Mouse (Mus musculus) hindbrain, embryonic 11.5 days (tissue): ENCODE data around the gene Tmem116. TPM values are rescaled to one million over a fixed set of nuclear protein-coding genes. Genes with fewer than 3 reads are reported as not detected.

Experiments used
- ATAC-seq: fragments of 200-750 bp; cut with Nextera tagmentation; 2 replicates; pipeline ENCODE4 v1.8.0; 2017; ENCODE audit warnings: mild to moderate bottlenecking, moderate TSS enrichment, moderate library complexity; ENCODE audit not compliant: low FRiP score
- DNase-seq: peaks from one replicate; pipeline ENCODE4 v3.0.0-alpha.2; 2015; ENCODE audit warnings: low spot score
- H3K27ac ChIP-seq: fragments of 300-500 bp; sonication (generic); 2 replicates; pipeline ENCODE4 v1.5.1; 2014; ENCODE audit warnings: mild to moderate bottlenecking, low read depth, low read length
- H3K27me3 ChIP-seq: fragments of 300-500 bp; sonication (generic); 2 replicates; pipeline ENCODE4 v1.6.1; 2014; ENCODE audit warnings: mild to moderate bottlenecking, low read length, moderate library complexity, mixed read lengths; ENCODE audit not compliant: control insufficient read depth, insufficient read depth
- H3K36me3 ChIP-seq: fragments of 300-500 bp; sonication (generic); 2 replicates; pipeline ENCODE4 v1.6.1; 2014; ENCODE audit warnings: mild to moderate bottlenecking, low read length, moderate library complexity, mixed read lengths; ENCODE audit not compliant: control insufficient read depth, insufficient read depth
- H3K4me1 ChIP-seq: fragments of 300-500 bp; sonication (generic); replicated peaks from 2 replicates; pipeline ENCODE4 v1.6.1; 2014; ENCODE audit warnings: low read length, mixed read lengths; ENCODE audit not compliant: control insufficient read depth, insufficient read depth
- H3K4me2 ChIP-seq: fragments of 300-500 bp; sonication (generic); replicated peaks from 2 replicates; pipeline ENCODE4 v1.6.1; 2014; ENCODE audit warnings: mild to moderate bottlenecking, low read depth, low read length
- H3K4me3 ChIP-seq: fragments of 300-500 bp; sonication (generic); 2 replicates; pipeline ENCODE4 v1.5.1; 2014; ENCODE audit warnings: low read depth, low read length
- H3K9ac ChIP-seq: fragments of 300-500 bp; sonication (generic); 2 replicates; pipeline ENCODE4 v1.6.1; 2014; ENCODE audit warnings: low read depth, low read length
- H3K9me3 ChIP-seq: fragments of 300-500 bp; sonication (generic); 2 replicates; pipeline ENCODE4 v1.6.1; 2016; ENCODE audit warnings: low read length; ENCODE audit not compliant: control insufficient read depth
- WGBS: fragments of 180-500 bp; shearing (Covaris S2); extraction: QIAGEN DNeasy Blood & Tissue Kit; methylation state at CpG from one replicate; pipeline ENCODE4 v1.1.7; 2014; 5-methylcytosine and 5-hydroxymethylcytosine counted together
- polyA plus RNA-seq: library from polyadenylated mRNA; unstranded; fragments of >200 nt; fragmentation: Nextera tagmentation; extraction: Ambion mirVana; gene quantifications from 2 replicates; pipeline ENCODE4 v1.2.1, GENCODE M21; 2014

Gene Tmem116
- polyA plus RNA-seq, 1 experiment from 2014 or later, result 0.85 TPM

- 94% methylated on average over 3 of the region's 3 CpGs for WGBS
- H3K36me3 ChIP-seq, result peaks cover 29% of the 10 kb centered on the region
- no peaks in the 10 kb centered on the region for H3K4me1 ChIP-seq
- no peak overlapping the region for H3K27ac ChIP-seq
- DNase-seq (peak; percentile 61), ATAC-seq (no peak)
- H3K9ac ChIP-seq, result no peak overlapping the region
- H3K4me3 ChIP-seq, result no peak overlapping the region
- no peaks in the 10 kb centered on the region for H3K27me3 ChIP-seq
- H3K9me3 ChIP-seq, result no peaks in the 10 kb centered on the region
- H3K4me2 ChIP-seq, result no peak overlapping the region
Measured at GRCm38 (mm10) chr5:121443548-121443947, 8.1 kb upstream of the Tmem116 start.

- H3K36me3 ChIP-seq, result peaks cover 26% of the 10 kb centered on the region
- no peak overlapping the region for H3K4me3 ChIP-seq
- no peak overlapping the region for H3K9ac ChIP-seq
- no peak overlapping the region for H3K4me2 ChIP-seq
- 93% methylated on average over 5 of the region's 5 CpGs for WGBS
- H3K4me1 ChIP-seq, result no peaks in the 10 kb centered on the region
- no peak overlapping the region for H3K27ac ChIP-seq
- no peak for ATAC-seq
- DNase-seq, result no peak
- no peaks in the 10 kb centered on the region for H3K9me3 ChIP-seq
- no peaks in the 10 kb centered on the region for H3K27me3 ChIP-seq
Measured at GRCm38 (mm10) chr5:121444870-121445269, 6.8 kb upstream of the Tmem116 start.

GRCm38 (mm10) chr5:121448450-121448849, 3.2 kb upstream of the Tmem116 start:
- Histone ChIP-seq H3K9me3 (no peaks in the 10 kb centered on the region), H3K27ac (no peak overlapping the region), H3K9ac (no peak overlapping the region), H3K4me2 (no peak overlapping the region), H3K36me3 (peaks cover 16% of the 10 kb centered on the region), H3K4me1 (peaks cover 2% of the 10 kb centered on the region; the same call in 1 of the 2 replicates), H3K27me3 (no peaks in the 10 kb centered on the region), H3K4me3 (no peak overlapping the region)
- ATAC-seq (no peak), DNase-seq (no peak)
- 99% methylated on average over 3 of the region's 3 CpGs for WGBS

- H3K9ac ChIP-seq, result no peak overlapping the region
- H3K27ac ChIP-seq, result no peak overlapping the region
- 69% methylated on average over 6 of the region's 6 CpGs for WGBS
- H3K4me3 ChIP-seq, result no peak overlapping the region
- H3K4me1 ChIP-seq, result peaks cover 2% of the 10 kb centered on the region; the same call in 1 of the 2 replicates
- peak; percentile 67 for DNase-seq
- H3K27me3 ChIP-seq, result no peaks in the 10 kb centered on the region
- no peak overlapping the region for H3K4me2 ChIP-seq
- no peaks in the 10 kb centered on the region for H3K9me3 ChIP-seq
- peaks cover 13% of the 10 kb centered on the region for H3K36me3 ChIP-seq
- ATAC-seq, result no peak
Measured at GRCm38 (mm10) chr5:121449976-121450375, 1.7 kb upstream of the Tmem116 start.

GRCm38 (mm10) chr5:121450476-121450875, 1.2 kb upstream of the Tmem116 start:
- DNase-seq, result no peak
- no peaks in the 10 kb centered on the region for H3K27me3 ChIP-seq
- H3K36me3 ChIP-seq, result peaks cover 10% of the 10 kb centered on the region; the same call in 1 of the 2 replicates
- peaks cover 2% of the 10 kb centered on the region; the same call in 1 of the 2 replicates for H3K4me1 ChIP-seq
- H3K9ac ChIP-seq, result no peak overlapping the region
- no peak overlapping the region for H3K4me3 ChIP-seq
- no peak overlapping the region; the same call in 1 of the 2 replicates for H3K4me2 ChIP-seq
- ATAC-seq, result no peak
- no peaks in the 10 kb centered on the region for H3K9me3 ChIP-seq
- WGBS, result 87% methylated on average over 9 of the region's 9 CpGs
- no peak overlapping the region for H3K27ac ChIP-seq

- Histone ChIP-seq H3K9ac (peak overlapping the region; percentile 93), H3K4me2 (peak overlapping the region; percentile 61), H3K4me3 (peak overlapping the region; percentile 77), H3K36me3 (peaks cover 9% of the 10 kb centered on the region; the same call in 1 of the 2 replicates), H3K9me3 (no peaks in the 10 kb centered on the region), H3K27me3 (no peaks in the 10 kb centered on the region), H3K4me1 (peaks cover 2% of the 10 kb centered on the region; the same call in 1 of the 2 replicates), H3K27ac (0 out of 2 replicates have a peak overlapping the region, but pooled peaks have one; percentile 92)
- no peak for DNase-seq
- WGBS, result 34% methylated on average over 8 of the region's 8 CpGs
- no peak for ATAC-seq
Measured at GRCm38 (mm10) chr5:121451203-121451602, 490 bp upstream of the Tmem116 start.

GRCm38 (mm10) chr5:121452026-121452869, 555 bp downstream of the Tmem116 start, which contains the start of gene Erp29:
Erp29 (minus strand) TSS chr5:121452506.
- H3K4me3 ChIP-seq, result peak within 1 kb of the TSS; percentile 77

GRCm38 (mm10) chr5:121452906-121453305, 1.2 kb downstream of the Tmem116 start:
- ATAC-seq, result no peak; the same call in 1 of the 2 replicates
- peak overlapping the region; percentile 93 for H3K9ac ChIP-seq
- H3K4me3 ChIP-seq, result peak overlapping the region; percentile 77
- H3K27me3 ChIP-seq, result no peaks in the 10 kb centered on the region
- DNase-seq, result no peak
- H3K36me3 ChIP-seq, result 0 out of 2 replicates have a peak, but pooled peaks cover 4% of the 10 kb centered on the region
- WGBS, result 7% methylated on average over 9 of the region's 9 CpGs
- H3K4me1 ChIP-seq, result peaks cover 2% of the 10 kb centered on the region; the same call in 1 of the 2 replicates
- peak overlapping the region; percentile 92 for H3K27ac ChIP-seq
- no peaks in the 10 kb centered on the region for H3K9me3 ChIP-seq
- peak overlapping the region; percentile 61 for H3K4me2 ChIP-seq

More at GRCm38 (mm10) chr5:121452026-121452869, 555 bp downstream of the Tmem116 start, which contains the start of gene Erp29:
- ATAC-seq (peak; percentile 91), DNase-seq (peak; percentile 100)
- peaks cover 4% of the 10 kb centered on the region; the same call in 1 of the 2 replicates for H3K36me3 ChIP-seq
- H3K9ac ChIP-seq, result peak within 1 kb of the TSS; percentile 93
- H3K9me3 ChIP-seq, result no peaks in the 10 kb centered on the region
- H3K4me1 ChIP-seq, result peaks cover 2% of the 10 kb centered on the region; the same call in 1 of the 2 replicates
- under 1% methylated on average over 70 of the region's 97 CpGs for WGBS
- peak within 1 kb of the TSS; percentile 92 for H3K27ac ChIP-seq
- H3K27me3 ChIP-seq, result no peaks in the 10 kb centered on the region
- H3K4me2 ChIP-seq, result peak within 1 kb of the TSS; percentile 61
